23 mouse cellular contexts compared by ENCODE assay signal in the genomic region with DNA sequence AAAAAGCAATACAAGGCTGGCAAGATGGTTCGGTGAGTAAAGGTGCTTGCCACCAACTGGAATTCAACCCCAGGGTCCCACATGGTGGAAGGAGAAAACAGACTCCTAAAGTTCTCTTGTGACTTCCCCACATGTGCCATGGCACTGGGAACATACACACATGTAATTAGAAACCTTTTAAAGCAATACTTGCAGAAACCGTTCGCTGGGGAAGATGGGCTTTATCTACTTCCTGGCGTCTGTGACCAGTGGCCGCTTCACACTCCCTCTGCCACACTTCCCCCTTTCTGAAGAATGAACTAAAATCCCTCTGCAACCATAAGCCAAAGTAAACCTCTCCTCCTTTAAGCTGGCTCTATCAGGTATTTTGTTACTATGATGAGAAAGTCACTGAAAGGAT.
"Had no signal": no experiment of that assay in that cellular context is flagged by ENCODE, and none has a peak within 500 bp of the region (broad histone marks: within the 10 kb centered on the region; RNA-seq: fewer than 3 reads in every experiment).

No protein-coding gene starts in this region.

- DNase-seq: cerebellum, postnatal 14 days; cerebellum, postnatal 25 days; cerebellum, postnatal 36 days; embryo, embryonic 11 days; forebrain, postnatal 0 days; gastrocnemius, adult 2 months; gastrocnemius, postnatal 10 days; gastrocnemius, postnatal 14 days; gastrocnemius, postnatal 25 days; gastrocnemius, postnatal 36 days; heart, adult 11 months; heart, adult 18-20 months; heart, adult 2 months had no signal

- H3K9ac ChIP-seq: embryonic facial prominence, embryonic 12.5 days; embryonic facial prominence, embryonic 13.5 days; embryonic facial prominence, embryonic 15.5 days; forebrain, embryonic 12.5 days; forebrain, embryonic 13.5 days; forebrain, embryonic 15.5 days; forebrain, postnatal 0 days had no signal

- H3K4me3 ChIP-seq: embryonic facial prominence, embryonic 10.5 days; embryonic facial prominence, embryonic 12.5 days; embryonic facial prominence, embryonic 13.5 days; embryonic facial prominence, embryonic 15.5 days; erythroblast, embryonic 14.5 days; forebrain, embryonic 10.5 days; forebrain, embryonic 12.5 days; forebrain, embryonic 13.5 days; forebrain, embryonic 15.5 days; gastrocnemius, adult 2 months; heart, adult 2 months; heart, embryonic 10.5 days had no signal

- H3K4me1 ChIP-seq: embryonic facial prominence, embryonic 10.5 days; embryonic facial prominence, embryonic 12.5 days; embryonic facial prominence, embryonic 13.5 days; embryonic facial prominence, embryonic 15.5 days; forebrain, embryonic 10.5 days; forebrain, embryonic 12.5 days; forebrain, embryonic 13.5 days; forebrain, embryonic 15.5 days; heart, embryonic 10.5 days had no signal

- H3K9me3 ChIP-seq: embryonic facial prominence, embryonic 10.5 days; embryonic facial prominence, embryonic 12.5 days; embryonic facial prominence, embryonic 13.5 days; embryonic facial prominence, embryonic 15.5 days; forebrain, embryonic 10.5 days; forebrain, embryonic 12.5 days; forebrain, embryonic 13.5 days; forebrain, embryonic 15.5 days; heart, embryonic 10.5 days had no signal

- H3K27me3 ChIP-seq: embryonic facial prominence, embryonic 12.5 days; embryonic facial prominence, embryonic 13.5 days; embryonic facial prominence, embryonic 15.5 days; forebrain, embryonic 13.5 days; forebrain, embryonic 15.5 days had no signal

- H3K27ac ChIP-seq: embryonic facial prominence, embryonic 10.5 days; embryonic facial prominence, embryonic 12.5 days; embryonic facial prominence, embryonic 13.5 days; embryonic facial prominence, embryonic 15.5 days; forebrain, embryonic 10.5 days; forebrain, embryonic 12.5 days; forebrain, embryonic 13.5 days; forebrain, embryonic 15.5 days; gastrocnemius, adult 2 months; heart, adult 2 months; heart, embryonic 10.5 days had no signal
